Mouse (Mus musculus): ENCODE measurements at regions not wholly inside any gene's neighbourhood (a gene's known extent, or its start where the extent isn't known, plus 50 kb on each side); places are given as distances from the start of the nearest gene placed in this dataset.

GRCm38 (mm10) chr8:40192266-40192665 is 482.6 kb upstream of the Adam24 start:
- TF ChIP-seq MAFK (IDR thresholded peaks at IDR 0.05; ENCODE audit: insufficient read depth, low read depth, low read length) (no peak), CHD2 (IDR thresholded peaks at IDR 0.05; ENCODE audit: low read depth, low read length) (no peak), HCFC1 (IDR thresholded peaks at IDR 0.05; ENCODE audit: borderline replicate concordance, insufficient read depth, low read length) (no peak), ZNF384 (IDR thresholded peaks at IDR 0.05; ENCODE audit: low read depth, low read length) (no peak)

Data from ES-E14 (cell line).